Mouse (Mus musculus): Measurements from ENCODE around the gene Gm28042. TPM values are rescaled to one million over a fixed set of nuclear protein-coding genes. Genes with fewer than 3 reads are reported as not detected.

Gene Gm28042
- polyA plus RNA-seq, 1 experiment from 2014 or later, result 6.3 TPM

DNA sequence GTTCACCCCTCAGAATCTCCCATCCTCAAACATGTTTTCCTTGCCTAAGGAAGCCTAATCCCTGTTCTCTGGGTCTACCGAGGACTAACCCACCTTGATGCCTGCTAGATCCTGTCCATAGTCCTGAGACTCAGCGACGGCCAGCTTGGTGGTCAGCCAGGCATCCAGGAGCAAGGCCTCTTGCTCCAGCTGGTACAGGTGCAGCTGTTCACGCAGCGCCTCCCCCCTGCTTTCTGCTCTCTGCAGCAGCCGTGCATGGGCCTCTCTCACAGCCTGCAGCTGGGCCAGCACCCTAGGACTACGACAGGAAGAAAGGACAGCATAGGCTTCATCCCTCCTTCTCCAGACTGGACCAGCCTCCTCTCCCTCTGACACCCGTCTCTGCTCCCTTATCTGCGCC is 20.9 kb downstream of the Gm28042 start:
- ATAC-seq, result no peak
- 78% methylated on average over 9 of the region's 9 CpGs for WGBS
- no peaks in the 10 kb centered on the region for H3K4me1 ChIP-seq (ENCODE audit: control insufficient read depth, insufficient read depth, low read length)
- no peak overlapping the region for H3K27ac ChIP-seq (ENCODE audit: low read length)
- H3K9me3 ChIP-seq (replicated peaks; ENCODE audit: control insufficient read depth, low read length, poor library complexity, severe bottlenecking), result no peaks in the 10 kb centered on the region
- H3K4me3 ChIP-seq (ENCODE audit: low read depth, low read length), result no peak overlapping the region
- H3K4me2 ChIP-seq (ENCODE audit: low read length), result no peak overlapping the region
- H3K36me3 ChIP-seq (ENCODE audit: control insufficient read depth, insufficient read depth, low read length), result no peaks in the 10 kb centered on the region
- H3K27me3 ChIP-seq (ENCODE audit: control insufficient read depth, insufficient read depth, low read depth, low read length), result no peaks in the 10 kb centered on the region
- H3K9ac ChIP-seq (ENCODE audit: low read depth, low read length), result no peak overlapping the region

DNA sequence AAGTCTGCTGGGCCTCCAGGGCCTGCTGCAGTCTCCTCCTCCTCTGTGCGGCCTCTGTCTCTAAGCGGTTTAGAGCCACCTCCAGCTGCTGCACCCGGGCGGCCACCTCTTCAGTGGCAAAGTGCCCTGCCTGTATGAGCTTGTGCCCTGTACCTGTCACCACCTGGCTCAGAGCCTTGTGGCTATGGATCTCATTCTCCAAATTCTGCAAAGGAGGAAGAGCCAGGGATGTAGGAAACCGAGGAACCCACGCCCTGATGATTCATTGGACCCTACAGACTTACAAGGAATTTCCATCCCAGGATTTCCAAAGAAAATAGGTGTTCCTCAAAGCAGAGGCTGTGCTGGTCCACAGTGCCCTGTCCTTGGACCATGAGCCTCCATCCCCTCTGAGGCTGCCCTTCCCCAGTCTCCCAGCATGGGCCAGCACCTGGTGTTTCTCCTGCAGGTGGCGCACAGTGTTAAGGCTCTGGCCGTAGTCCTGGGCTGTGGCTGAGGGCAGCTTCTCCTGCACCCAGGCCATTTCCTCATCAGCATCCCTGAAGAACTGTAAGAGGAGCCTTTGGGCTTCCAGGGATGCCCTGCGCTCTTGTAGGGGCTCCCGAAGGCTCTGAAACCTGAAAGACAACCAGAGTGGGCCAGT is 22.5 kb downstream of the Gm28042 start:
- H3K4me1 ChIP-seq (ENCODE audit: control insufficient read depth, insufficient read depth, low read length), result no peaks in the 10 kb centered on the region
- H3K27me3 ChIP-seq (ENCODE audit: control insufficient read depth, insufficient read depth, low read depth, low read length), result no peaks in the 10 kb centered on the region
- no peak for ATAC-seq
- no peak overlapping the region for H3K4me2 ChIP-seq (ENCODE audit: low read length)
- H3K9ac ChIP-seq (ENCODE audit: low read depth, low read length), result no peak overlapping the region
- 58% methylated on average over 10 of the region's 10 CpGs for WGBS
- H3K9me3 ChIP-seq (replicated peaks; ENCODE audit: control insufficient read depth, low read length, poor library complexity, severe bottlenecking), result no peaks in the 10 kb centered on the region
- H3K27ac ChIP-seq (ENCODE audit: low read length), result no peak overlapping the region
- no peaks in the 10 kb centered on the region for H3K36me3 ChIP-seq (ENCODE audit: control insufficient read depth, insufficient read depth, low read length)
- no peak overlapping the region for H3K4me3 ChIP-seq (ENCODE audit: low read depth, low read length)

DNA sequence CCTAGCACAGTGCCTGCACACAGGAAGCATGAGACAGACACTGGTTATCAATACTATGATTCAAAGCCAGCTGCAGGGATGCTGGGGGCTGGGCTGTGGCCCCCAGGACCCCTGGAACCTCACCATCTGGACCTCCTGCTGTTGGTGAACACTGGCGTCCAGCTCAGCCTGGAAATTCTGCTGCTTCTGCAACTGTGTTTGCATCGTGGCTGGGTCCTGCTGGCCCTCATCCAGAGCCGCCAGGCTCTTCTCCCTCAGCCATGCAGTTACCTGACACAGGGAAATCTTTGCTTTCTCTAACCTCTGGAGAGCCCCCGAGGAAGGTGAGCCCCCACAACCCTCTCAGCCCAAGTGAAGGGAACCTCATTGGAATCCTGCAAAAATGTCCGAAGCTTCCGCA is 24.1 kb downstream of the Gm28042 start:
- no peak overlapping the region for H3K4me2 ChIP-seq (ENCODE audit: low read length)
- ATAC-seq, result no peak
- H3K9ac ChIP-seq (ENCODE audit: low read depth, low read length), result no peak overlapping the region

DNA sequence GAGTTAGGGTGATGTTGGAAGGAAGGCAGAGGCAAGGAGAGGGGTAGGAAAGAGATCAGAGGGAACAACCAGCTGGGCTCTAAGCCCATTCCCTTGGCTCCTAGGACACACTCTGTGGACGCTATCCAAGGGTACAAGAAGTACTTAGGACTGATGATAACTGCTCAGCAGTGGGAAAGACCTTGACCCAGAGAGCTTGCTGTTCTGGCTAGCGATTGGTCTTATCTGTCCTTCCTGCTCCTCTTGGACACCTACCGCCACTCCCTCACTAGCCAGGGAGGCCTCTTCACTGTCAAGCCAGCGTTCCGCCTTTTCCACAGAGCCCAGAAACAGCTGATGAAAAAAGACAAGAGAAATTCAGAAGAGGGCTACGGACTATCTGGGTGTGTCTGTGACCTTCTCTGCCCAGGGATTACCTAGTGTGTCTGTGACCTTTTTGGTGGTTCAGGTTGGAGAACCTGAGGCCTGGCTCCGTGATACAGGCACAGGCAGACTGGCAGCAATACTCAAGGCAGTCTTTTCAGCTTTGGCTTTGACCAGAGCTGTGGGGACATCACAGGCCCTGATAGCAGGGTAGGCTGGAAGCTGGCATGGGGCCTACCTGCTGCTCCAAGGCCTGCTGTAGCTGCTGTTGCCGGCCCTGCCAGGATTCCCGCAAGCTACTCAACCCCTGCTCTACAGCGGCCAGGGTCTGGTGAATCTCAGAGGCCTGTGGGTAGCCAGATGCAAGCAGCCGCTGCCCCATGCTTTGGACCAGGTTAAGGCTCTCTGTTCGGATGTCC is 27.7 kb downstream of the Gm28042 start:
- no peak for ATAC-seq
- Histone ChIP-seq H3K4me3 (ENCODE audit: low read depth, low read length) (no peak overlapping the region), H3K4me1 (ENCODE audit: control insufficient read depth, insufficient read depth, low read length) (no peaks in the 10 kb centered on the region), H3K27me3 (ENCODE audit: control insufficient read depth, insufficient read depth, low read depth, low read length) (no peaks in the 10 kb centered on the region), H3K4me2 (ENCODE audit: low read length) (no peak overlapping the region), H3K9ac (ENCODE audit: low read depth, low read length) (no peak overlapping the region), H3K9me3 (replicated peaks; ENCODE audit: control insufficient read depth, low read length, poor library complexity, severe bottlenecking) (no peaks in the 10 kb centered on the region), H3K36me3 (ENCODE audit: control insufficient read depth, insufficient read depth, low read length) (no peaks in the 10 kb centered on the region), H3K27ac (ENCODE audit: low read length) (no peak overlapping the region)
- WGBS, result 93% methylated on average over 12 of the region's 12 CpGs

More for the DNA sequence above, 24.1 kb downstream of the Gm28042 start:
- Histone ChIP-seq H3K36me3 (ENCODE audit: control insufficient read depth, insufficient read depth, low read length) (no peaks in the 10 kb centered on the region), H3K4me1 (ENCODE audit: control insufficient read depth, insufficient read depth, low read length) (no peaks in the 10 kb centered on the region), H3K4me3 (ENCODE audit: low read depth, low read length) (no peak overlapping the region), H3K27ac (ENCODE audit: low read length) (no peak overlapping the region), H3K27me3 (ENCODE audit: control insufficient read depth, insufficient read depth, low read depth, low read length) (no peaks in the 10 kb centered on the region), H3K9me3 (replicated peaks; ENCODE audit: control insufficient read depth, low read length, poor library complexity, severe bottlenecking) (no peaks in the 10 kb centered on the region)
- WGBS, result 66% methylated on average over 6 of the region's 6 CpGs

DNA sequence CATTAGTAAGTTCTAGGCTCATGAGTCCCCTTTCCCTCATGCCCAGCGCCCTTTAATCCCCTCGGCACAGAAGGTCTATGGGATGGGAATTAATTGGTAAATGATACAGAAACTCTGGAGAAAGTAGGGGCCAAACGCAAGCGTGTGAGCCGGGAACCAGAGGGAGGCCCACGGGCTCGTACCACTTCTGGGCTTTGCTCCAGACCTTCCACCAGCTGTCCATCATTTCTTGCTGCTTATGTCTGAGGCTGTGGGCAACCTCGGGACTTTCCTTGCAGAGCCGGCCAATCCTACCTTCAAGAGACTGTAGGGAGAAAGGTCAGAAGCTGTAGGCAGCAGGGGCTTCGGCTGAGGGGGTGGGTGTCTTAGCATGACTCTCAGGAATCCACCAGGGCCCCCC is 28.6 kb downstream of the Gm28042 start:
- H3K27ac ChIP-seq (ENCODE audit: low read length), result no peak overlapping the region
- no peak for ATAC-seq
- H3K4me1 ChIP-seq (ENCODE audit: control insufficient read depth, insufficient read depth, low read length), result no peaks in the 10 kb centered on the region
- H3K27me3 ChIP-seq (ENCODE audit: control insufficient read depth, insufficient read depth, low read depth, low read length), result no peaks in the 10 kb centered on the region
- H3K36me3 ChIP-seq (ENCODE audit: control insufficient read depth, insufficient read depth, low read length), result no peaks in the 10 kb centered on the region
- no peak overlapping the region for H3K4me3 ChIP-seq (ENCODE audit: low read depth, low read length)
- WGBS, result 84% methylated on average over 10 of the region's 10 CpGs
- no peaks in the 10 kb centered on the region for H3K9me3 ChIP-seq (replicated peaks; ENCODE audit: control insufficient read depth, low read length, poor library complexity, severe bottlenecking)
- no peak overlapping the region for H3K4me2 ChIP-seq (ENCODE audit: low read length)
- no peak overlapping the region for H3K9ac ChIP-seq (ENCODE audit: low read depth, low read length)

DNA sequence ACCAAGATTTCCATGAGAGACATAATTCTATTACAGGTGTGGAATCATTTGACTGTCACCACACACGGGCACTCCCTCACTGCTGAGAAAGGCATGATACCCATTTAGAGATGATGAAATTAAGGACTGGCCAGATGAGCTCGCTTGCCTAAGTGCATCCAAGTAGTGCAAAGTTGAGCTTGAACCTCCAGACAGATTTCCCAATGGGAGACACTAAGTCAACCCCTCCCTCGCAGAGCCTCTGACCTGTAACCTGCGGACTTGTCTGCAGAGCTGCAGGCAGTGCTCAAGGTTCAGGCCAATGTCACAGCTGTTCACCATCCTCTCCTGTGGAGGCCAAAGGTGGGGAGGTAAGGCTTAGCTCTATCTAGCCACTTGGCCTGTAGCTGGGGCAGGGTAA is 31.5 kb downstream of the Gm28042 start:
- Histone ChIP-seq H3K9ac (ENCODE audit: low read depth, low read length) (no peak overlapping the region), H3K4me2 (ENCODE audit: low read length) (no peak overlapping the region), H3K27ac (ENCODE audit: low read length) (no peak overlapping the region), H3K9me3 (replicated peaks; ENCODE audit: control insufficient read depth, low read length, poor library complexity, severe bottlenecking) (no peaks in the 10 kb centered on the region), H3K27me3 (ENCODE audit: control insufficient read depth, insufficient read depth, low read depth, low read length) (no peaks in the 10 kb centered on the region), H3K4me1 (ENCODE audit: control insufficient read depth, insufficient read depth, low read length) (no peaks in the 10 kb centered on the region), H3K4me3 (ENCODE audit: low read depth, low read length) (no peak overlapping the region), H3K36me3 (ENCODE audit: control insufficient read depth, insufficient read depth, low read length) (no peaks in the 10 kb centered on the region)
- no peak for ATAC-seq
- WGBS, result 90% methylated on average over 4 of the region's 4 CpGs

DNA sequence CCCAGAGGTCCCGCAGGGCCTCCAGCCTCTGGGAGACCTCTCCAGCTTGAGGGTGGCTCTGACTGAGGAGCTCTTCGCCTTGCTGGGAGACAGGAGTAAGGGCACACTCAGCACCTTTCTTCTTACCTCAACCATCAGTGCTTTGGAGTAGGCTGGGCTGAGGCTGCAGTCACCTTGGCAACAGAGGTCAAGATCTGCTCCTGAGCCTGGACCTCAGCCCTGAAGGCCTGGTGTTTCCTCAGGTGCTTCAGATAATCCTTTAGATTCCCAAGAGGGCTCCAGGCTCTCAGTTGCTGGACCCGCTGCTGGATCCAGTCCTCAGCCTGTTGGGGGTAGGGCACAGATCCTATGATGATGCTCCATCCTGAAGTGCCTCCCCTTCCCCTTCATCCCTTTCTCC is 32.2 kb downstream of the Gm28042 start:
- Histone ChIP-seq H3K9me3 (replicated peaks; ENCODE audit: control insufficient read depth, low read length, poor library complexity, severe bottlenecking) (no peaks in the 10 kb centered on the region), H3K4me2 (ENCODE audit: low read length) (no peak overlapping the region), H3K27ac (ENCODE audit: low read length) (no peak overlapping the region), H3K27me3 (ENCODE audit: control insufficient read depth, insufficient read depth, low read depth, low read length) (no peaks in the 10 kb centered on the region), H3K4me1 (ENCODE audit: control insufficient read depth, insufficient read depth, low read length) (no peaks in the 10 kb centered on the region), H3K9ac (ENCODE audit: low read depth, low read length) (no peak overlapping the region), H3K4me3 (ENCODE audit: low read depth, low read length) (no peak overlapping the region), H3K36me3 (ENCODE audit: control insufficient read depth, insufficient read depth, low read length) (no peaks in the 10 kb centered on the region)
- no peak for ATAC-seq
- WGBS, result 85% methylated on average over 3 of the region's 3 CpGs

DNA sequence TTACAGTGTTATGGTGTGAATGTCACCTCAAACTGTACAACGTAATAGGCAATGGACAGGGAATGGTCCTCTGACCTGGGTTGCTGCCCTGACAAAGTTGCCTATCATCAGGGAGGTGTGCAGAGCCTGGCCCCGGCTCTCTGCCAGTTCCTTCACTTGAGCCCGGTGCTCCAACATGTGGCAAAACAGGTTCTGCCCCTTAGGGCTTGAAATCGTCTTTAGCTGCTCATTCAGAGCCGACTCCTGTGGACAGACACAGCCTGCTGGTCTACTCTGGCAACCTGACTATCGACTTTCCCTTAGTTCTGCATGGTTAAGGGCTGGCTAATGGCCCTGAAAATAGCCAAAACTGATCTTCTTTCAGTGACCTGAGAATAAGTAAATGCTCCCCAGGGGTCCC is 32.9 kb downstream of the Gm28042 start:
- no peak overlapping the region for H3K4me2 ChIP-seq (ENCODE audit: low read length)
- H3K36me3 ChIP-seq (ENCODE audit: control insufficient read depth, insufficient read depth, low read length), result no peaks in the 10 kb centered on the region
- no peaks in the 10 kb centered on the region for H3K4me1 ChIP-seq (ENCODE audit: control insufficient read depth, insufficient read depth, low read length)
- no peak overlapping the region for H3K4me3 ChIP-seq (ENCODE audit: low read depth, low read length)
- no peaks in the 10 kb centered on the region for H3K9me3 ChIP-seq (replicated peaks; ENCODE audit: control insufficient read depth, low read length, poor library complexity, severe bottlenecking)
- no peaks in the 10 kb centered on the region for H3K27me3 ChIP-seq (ENCODE audit: control insufficient read depth, insufficient read depth, low read depth, low read length)
- ATAC-seq, result no peak
- H3K9ac ChIP-seq (ENCODE audit: low read depth, low read length), result no peak overlapping the region
- 70% methylated on average over 6 of the region's 6 CpGs for WGBS
- no peak overlapping the region for H3K27ac ChIP-seq (ENCODE audit: low read length)

DNA sequence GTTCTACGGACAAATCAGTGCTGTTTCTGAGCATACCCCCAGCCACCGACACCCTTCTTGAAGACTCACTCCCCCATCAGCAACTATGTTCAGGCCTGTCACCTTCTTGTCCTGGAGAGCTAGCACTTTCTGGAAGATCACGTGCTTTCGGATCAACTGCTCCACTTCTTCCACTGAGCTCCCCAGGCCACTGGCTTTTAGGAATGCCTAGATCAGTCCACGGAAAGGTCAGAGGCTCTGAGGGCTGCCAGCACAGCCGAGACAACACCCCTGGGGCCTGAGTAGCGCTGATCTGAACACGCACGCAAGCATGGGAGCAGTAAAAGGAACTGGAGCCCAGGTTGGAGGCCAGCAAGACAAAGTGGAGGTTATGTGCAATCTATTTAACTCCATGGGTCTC is 33.4 kb downstream of the Gm28042 start:
- no peak overlapping the region for H3K4me2 ChIP-seq (ENCODE audit: low read length)
- no peak overlapping the region for H3K4me3 ChIP-seq (ENCODE audit: low read depth, low read length)
- no peak for ATAC-seq
- H3K27ac ChIP-seq (ENCODE audit: low read length), result no peak overlapping the region
- no peaks in the 10 kb centered on the region for H3K36me3 ChIP-seq (ENCODE audit: control insufficient read depth, insufficient read depth, low read length)
- H3K27me3 ChIP-seq (ENCODE audit: control insufficient read depth, insufficient read depth, low read depth, low read length), result no peaks in the 10 kb centered on the region
- H3K9me3 ChIP-seq (replicated peaks; ENCODE audit: control insufficient read depth, low read length, poor library complexity, severe bottlenecking), result no peaks in the 10 kb centered on the region
- H3K9ac ChIP-seq (ENCODE audit: low read depth, low read length), result no peak overlapping the region
- WGBS, result 80% methylated on average over 9 of the region's 9 CpGs
- H3K4me1 ChIP-seq (ENCODE audit: control insufficient read depth, insufficient read depth, low read length), result no peaks in the 10 kb centered on the region
